Comparison of ENCODE assay signal across 12 mouse cellular contexts in genomic region chr17:49413554-49413953, GRCm38 (mm10). TPM values are rescaled to one million over a fixed set of nuclear protein-coding genes. Genes with fewer than 3 reads are reported as not detected.
A peak's percentile ranks its signal among the peaks of the same experiment; 100 is the strongest.
DNase-seq lines count a peak whose midpoint lies in the region; ATAC-seq and TF ChIP-seq lines count a peak whose summit lies in the region.
"Had no signal": no experiment of that assay in that cellular context is flagged by ENCODE, and none has a peak within 500 bp of the region (broad histone marks: within the 10 kb centered on the region; RNA-seq: fewer than 3 reads in every experiment).

No protein-coding gene starts in this region.

- WGBS in lung, adult 2 months, result 40% methylated on average over 3 of the region's 3 CpGs

- DNase-seq in cerebellum, postnatal 14 days, result peak; percentile 18 to 30
- no peak for DNase-seq in cerebellum, adult 11 months
- no peak for DNase-seq in lung, adult 2 months
- no peak for DNase-seq in lung, adult 18-20 months
- peak; percentile 46 for DNase-seq in brain, embryonic 14.5 days (ENCODE audit: low read depth)
- peak; percentile 48 for DNase-seq in naive thymus-derived CD4-positive, alpha-beta T cell, adult 2 months (ENCODE audit: low read depth)
- no peak for DNase-seq in right cerebral cortex, postnatal 10 days (ENCODE audit: low spot score in 2 of 2)
- DNase-seq: layer of hippocampus, postnatal 36 days; thymus, postnatal 36 days had no signal

- no peaks in the 10 kb centered on the region for H3K4me1 ChIP-seq in lung, adult 2 months (ENCODE audit: control insufficient read depth, insufficient read depth, low read length)
- H3K4me1 ChIP-seq: heart, embryonic 13.5 days; midbrain, embryonic 10.5 days had no signal

- H3K4me3 ChIP-seq in lung, adult 2 months (replicated peaks; ENCODE audit: extremely low read depth, low read depth, low read length), result no peak overlapping the region
- H3K4me3 ChIP-seq: heart, embryonic 13.5 days; midbrain, embryonic 10.5 days had no signal

- TF ChIP-seq POLR2A in lung, adult 2 months (IDR thresholded peaks at IDR 0.05; ENCODE audit: borderline replicate concordance, extremely low read depth, low read depth, low read length), result no peak
- no peak for TF ChIP-seq POLR2A in brain, embryonic 14.5 days (IDR thresholded peaks at IDR 0.05; ENCODE audit: borderline replicate concordance, extremely low read depth, insufficient read depth, insufficient read length, poor library complexity, severe bottlenecking)

- TF ChIP-seq CTCF in lung, adult 2 months (IDR thresholded peaks at IDR 0.05; ENCODE audit: insufficient read depth, low read length), result peak; percentile 10; the same call in 1 of the 2 replicates
- TF ChIP-seq CTCF in brain, embryonic 14.5 days (IDR thresholded peaks at IDR 0.05; ENCODE audit: borderline replicate concordance, extremely low read depth, insufficient read depth, insufficient read length), result peak; percentile 25; the same call in 1 of the 2 replicates

- ATAC-seq in frontal cortex, adult (ENCODE audit: low TSS enrichment), result no peak

RNA-seq across cellular contexts. Expression of gene Mocs1, which starts 14.6 kb away (rescaled TPM):
- polyA plus RNA-seq in lung, adult 2 months (2012; rRNA removed), result 36.2 and 39.7 TPM in 2 replicates
- 9.3 and 9.9 TPM in 2 replicates for polyA plus RNA-seq in brain, embryonic 14.5 days (2012; rRNA removed)

Comparison
In these comparisons a context has a peak if more than half of its experiments do, and no peak if none do; other contexts are left out.
1. DNase-seq: peak in cerebellum, postnatal 14 days (2 of 2), brain, embryonic 14.5 days (single experiment) and naive thymus-derived CD4-positive, alpha-beta T cell, adult 2 months (single experiment); none in cerebellum, adult 11 months (single experiment), lung, adult 2 months (single experiment), lung, adult 18-20 months (0 of 2) and right cerebral cortex, postnatal 10 days (0 of 2).